Mouse (Mus musculus) heart, adult 10 weeks (tissue): ENCODE data around the gene Klre1. TPM values are rescaled to one million over a fixed set of nuclear protein-coding genes. Genes with fewer than 3 reads are reported as not detected.

Experiments used
- polyA plus RNA-seq: library from polyadenylated mRNA; stranded (reverse); fragments of 350-450 nt; fragmentation: Illumina TruSeq; extraction: RNeasy Lipid Tissue Mini Kit (QIAGEN cat#74804); gene quantifications from one replicate; pipeline ENCODE4 v1.2.3, GENCODE M21; 2014; ENCODE audit warnings: low read depth, low replicate concordance

Klre1 gene
- not detected for polyA plus RNA-seq

DNA sequence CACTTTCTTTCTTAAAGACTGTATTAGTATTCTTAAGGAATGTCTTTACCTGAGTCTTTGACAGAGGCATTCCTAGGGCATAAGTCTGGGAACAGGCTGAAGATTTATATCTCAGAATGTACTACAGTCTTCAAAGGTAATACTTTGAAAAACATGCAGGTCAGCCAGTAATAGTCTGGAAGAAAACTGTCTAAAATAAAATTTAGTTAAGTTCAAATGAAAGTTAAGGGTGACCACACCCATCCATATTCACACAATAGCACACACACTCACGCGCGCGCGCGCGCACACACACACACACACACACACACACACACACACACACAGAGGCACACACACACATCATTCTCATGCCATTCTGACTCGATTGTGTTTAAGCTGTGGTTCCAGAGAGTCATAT lies at the start of gene Klre1:
TSS of gene Klre1 (plus strand) at position 301 of the 400 bp plus-strand sequence.

DNA sequence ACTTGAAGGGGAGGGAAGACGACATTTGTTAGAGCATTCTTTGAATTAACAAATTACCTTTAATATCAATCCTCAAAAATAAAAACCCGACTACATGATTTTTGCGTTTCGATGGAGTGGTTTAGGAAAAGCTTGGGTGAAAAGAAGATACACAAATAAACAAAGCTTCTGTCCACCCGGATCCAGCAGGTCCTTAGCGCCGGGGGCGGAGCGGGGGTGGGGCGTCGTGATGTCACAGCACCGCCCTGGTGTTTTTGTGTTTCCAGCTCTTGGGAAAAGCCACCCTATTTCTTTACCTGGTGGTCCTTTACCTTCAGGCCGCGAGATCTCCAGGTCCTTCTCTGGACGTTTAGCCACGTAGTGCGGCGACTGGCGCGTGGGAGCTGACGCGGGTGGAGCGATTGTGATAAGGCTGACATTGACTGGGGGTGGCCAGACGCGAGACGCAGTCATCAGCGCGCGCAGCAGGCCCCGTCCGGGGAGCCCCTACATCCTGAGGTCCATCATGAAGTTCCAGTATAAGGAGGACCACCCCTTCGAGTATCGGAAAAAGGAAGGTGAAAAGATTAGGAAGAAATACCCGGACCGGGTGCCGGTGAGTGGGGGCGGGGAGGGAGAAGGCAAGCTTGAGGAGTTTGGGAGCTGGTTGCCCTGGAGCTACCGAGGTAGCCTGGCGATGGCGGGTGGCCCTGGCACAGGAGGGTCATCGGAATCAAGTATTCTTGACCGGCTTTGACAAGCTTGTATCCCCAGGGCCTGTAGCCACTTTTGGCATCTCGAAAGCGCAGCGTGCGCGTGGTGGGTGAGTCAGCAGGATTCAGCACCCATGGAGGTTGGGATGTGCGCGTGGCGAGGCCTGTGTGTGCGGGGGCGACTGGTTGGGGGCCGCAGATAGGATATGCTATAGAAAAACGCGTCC lies 44.5 kb upstream of the Klre1 start, which contains the start of gene Gabarapl1:
TSS of gene Gabarapl1 (plus strand) at position 219 of the 919 bp plus-strand sequence.

DNA sequence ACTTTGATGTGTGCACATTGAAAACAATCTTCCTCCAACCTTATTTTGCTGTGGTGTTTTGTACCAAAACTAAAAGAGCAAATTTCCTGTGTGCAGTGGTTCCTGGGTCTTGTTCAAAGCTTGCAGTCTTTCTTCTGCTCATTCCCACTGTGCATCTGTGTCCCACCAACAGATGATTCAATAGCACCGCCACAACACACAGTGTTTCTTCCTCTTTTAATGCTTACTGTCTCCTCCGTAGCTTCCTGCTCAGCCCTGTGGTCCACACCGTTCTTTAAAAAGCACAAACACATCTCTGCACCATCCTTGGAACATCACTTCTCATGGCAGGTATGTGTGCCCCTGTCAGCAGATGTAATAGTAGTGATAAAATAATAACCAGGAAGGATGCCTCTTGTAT lies 13.8 kb downstream of the Klre1 start, which contains the start of gene Klrd1:
TSS of gene Klrd1 (plus strand) at position 275 of the 400 bp plus-strand sequence.

DNA sequence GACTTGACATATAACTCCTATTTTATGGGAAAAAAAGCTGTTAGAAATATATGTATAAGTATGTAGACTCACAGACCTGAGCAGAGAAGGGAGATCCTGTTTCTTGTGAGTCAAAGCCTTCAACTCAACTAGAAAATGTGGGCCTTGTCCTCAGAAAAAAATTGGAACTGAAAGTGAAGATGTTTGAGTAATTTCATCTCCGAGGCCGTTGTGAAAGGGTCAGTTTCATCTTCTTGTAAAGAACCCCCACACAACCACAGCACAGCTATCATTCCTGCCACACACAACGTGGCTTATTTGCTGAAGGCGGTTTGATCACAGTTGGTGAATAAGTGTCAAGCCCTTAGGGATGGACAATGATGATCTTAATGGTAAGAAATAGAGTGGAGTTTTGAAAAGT lies 46.0 kb downstream of the Klre1 start, which contains the start of gene Klrk1:
TSS of gene Klrk1 (minus strand) at position 130 of the 400 bp plus-strand sequence.

Other genes with a start within 250 kb of the Klre1 start
- not detected for gene 4922502D21Rik, start 246.1 kb upstream of the Klre1 start, polyA plus RNA-seq
- 1.8 TPM for gene Clec12a, start 235.2 kb upstream of the Klre1 start, polyA plus RNA-seq
- gene Clec12b, start 192.0 kb upstream of the Klre1 start, polyA plus RNA-seq: 2.3 TPM
- gene Clec1b, start 180.6 kb upstream of the Klre1 start, polyA plus RNA-seq: 0.65 TPM
- not detected for gene Clec9a, start 169.0 kb upstream of the Klre1 start, polyA plus RNA-seq
- gene Clec1a, start 125.9 kb upstream of the Klre1 start, polyA plus RNA-seq: 8.4 TPM
- not detected for gene Olr1, start 70.7 kb upstream of the Klre1 start, polyA plus RNA-seq
- not detected for gene Tmem52b, start 65.3 kb upstream of the Klre1 start, polyA plus RNA-seq
- gene Gabarapl1, start 44.7 kb upstream of the Klre1 start, polyA plus RNA-seq: 130 TPM
- not detected for gene Klrd1, start 13.9 kb downstream of the Klre1 start, polyA plus RNA-seq
- not detected for gene Klrk1, start 46.0 kb downstream of the Klre1 start, polyA plus RNA-seq
- not detected for gene Klrc3, start 65.4 kb downstream of the Klre1 start, polyA plus RNA-seq
- gene Klrc2, start 82.8 kb downstream of the Klre1 start, polyA plus RNA-seq: not detected
- not detected for gene Klrc1, start 101.1 kb downstream of the Klre1 start, polyA plus RNA-seq
- not detected for gene Klri1, start 139.2 kb downstream of the Klre1 start, polyA plus RNA-seq
- not detected for gene Klri2, start 162.6 kb downstream of the Klre1 start, polyA plus RNA-seq
- gene Gm156, start 206.4 kb downstream of the Klre1 start, polyA plus RNA-seq: not detected